Mouse (Mus musculus) E14TG2a.4 (cell line): ENCODE measurements at regions not wholly inside any gene's neighbourhood (a gene's known extent, or its start where the extent isn't known, plus 50 kb on each side); places are given as distances from the start of the nearest gene placed in this dataset.

Experiments used
- H3K27me3 ChIP-seq: 2 replicates; pipeline ENCODE4 v1.6.1; 2014; ENCODE audit warnings: low read length, control low read depth; ENCODE audit not compliant: insufficient read depth
- H3K36me3 ChIP-seq: 2 replicates; pipeline ENCODE4 v1.6.1; 2014; ENCODE audit warnings: low read length, control low read depth; ENCODE audit not compliant: insufficient read depth
- H3K4me1 ChIP-seq: replicated peaks from 2 replicates; pipeline ENCODE4 v1.6.1; 2014; ENCODE audit warnings: low read depth, low read length, control low read depth
- H3K4me3 ChIP-seq: replicated peaks from 2 replicates; pipeline ENCODE4 v1.5.1; 2014; ENCODE audit warnings: mild to moderate bottlenecking, low read length
- H3K9me3 ChIP-seq: 2 replicates; pipeline ENCODE4 v1.6.1; 2014; ENCODE audit warnings: low read length, control low read depth
- CTCF ChIP-seq: conservative IDR thresholded peaks from 2 replicates; pipeline ENCODE4 v1.5.1; 2014; ENCODE audit warnings: low read length
- NANOG ChIP-seq: IDR thresholded peaks from 2 replicates; pipeline ENCODE4 v1.6.1; 2014; ENCODE audit warnings: borderline replicate concordance, low read length, mixed read lengths
- POU5F1 ChIP-seq: IDR thresholded peaks from 2 replicates; pipeline ENCODE4 v1.6.1; 2014; ENCODE audit warnings: low read length, borderline replicate concordance

- no peak overlapping the region for H3K4me3 ChIP-seq
- H3K9me3 ChIP-seq, result peaks cover 27% of the 10 kb centered on the region
- no peak for TF ChIP-seq CTCF
- no peak for TF ChIP-seq NANOG
- no peak for TF ChIP-seq POU5F1
- no peaks in the 10 kb centered on the region for H3K36me3 ChIP-seq
- H3K27me3 ChIP-seq, result no peaks in the 10 kb centered on the region
- no peaks in the 10 kb centered on the region for H3K4me1 ChIP-seq
These were observed 234.5 kb upstream of the Prkcq start for GRCm38 (mm10) chr2:10937405-10937804.

- Histone ChIP-seq H3K27me3 (no peaks in the 10 kb centered on the region), H3K36me3 (no peaks in the 10 kb centered on the region), H3K4me3 (no peak overlapping the region), H3K4me1 (no peaks in the 10 kb centered on the region), H3K9me3 (peaks cover 24% of the 10 kb centered on the region)
- TF ChIP-seq CTCF, result no peak
- no peak for TF ChIP-seq POU5F1
- TF ChIP-seq NANOG, result no peak
These were observed 206.7 kb upstream of the Prkcq start for GRCm38 (mm10) chr2:10965224-10965623.

GRCm38 (mm10) chr2:10966891-10967290 lies 205.0 kb upstream of the Prkcq start:
- no peaks in the 10 kb centered on the region for H3K36me3 ChIP-seq
- peaks cover 15% of the 10 kb centered on the region for H3K9me3 ChIP-seq
- no peaks in the 10 kb centered on the region for H3K4me1 ChIP-seq
- H3K4me3 ChIP-seq, result no peak overlapping the region
- H3K27me3 ChIP-seq, result no peaks in the 10 kb centered on the region
- no peak for TF ChIP-seq POU5F1
- no peak for TF ChIP-seq CTCF
- TF ChIP-seq NANOG, result no peak

- TF ChIP-seq POU5F1 (no peak), NANOG (no peak), CTCF (no peak)
- H3K4me3 ChIP-seq, result no peak overlapping the region
- no peaks in the 10 kb centered on the region for H3K36me3 ChIP-seq
- no peaks in the 10 kb centered on the region for H3K4me1 ChIP-seq
- no peaks in the 10 kb centered on the region for H3K27me3 ChIP-seq
- no peaks in the 10 kb centered on the region for H3K9me3 ChIP-seq
These were observed 202.7 kb upstream of the Prkcq start for GRCm38 (mm10) chr2:10969111-10969689.

- H3K36me3 ChIP-seq, result no peaks in the 10 kb centered on the region
- no peak overlapping the region for H3K4me3 ChIP-seq
- no peaks in the 10 kb centered on the region for H3K4me1 ChIP-seq
- no peak for TF ChIP-seq NANOG
- no peak for TF ChIP-seq CTCF
- TF ChIP-seq POU5F1, result no peak
- no peaks in the 10 kb centered on the region for H3K9me3 ChIP-seq
- H3K27me3 ChIP-seq, result no peaks in the 10 kb centered on the region
These were observed 199.9 kb upstream of the Prkcq start for GRCm38 (mm10) chr2:10972051-10972450.

- Histone ChIP-seq H3K4me1 (no peaks in the 10 kb centered on the region), H3K4me3 (no peak overlapping the region), H3K36me3 (no peaks in the 10 kb centered on the region), H3K9me3 (no peaks in the 10 kb centered on the region), H3K27me3 (no peaks in the 10 kb centered on the region)
- no peak for TF ChIP-seq POU5F1
- no peak for TF ChIP-seq NANOG
- no peak for TF ChIP-seq CTCF
These were observed 193.1 kb upstream of the Prkcq start for GRCm38 (mm10) chr2:10978772-10979171.

- no peaks in the 10 kb centered on the region for H3K9me3 ChIP-seq
- no peak overlapping the region for H3K4me3 ChIP-seq
- H3K27me3 ChIP-seq, result no peaks in the 10 kb centered on the region
- H3K36me3 ChIP-seq, result no peaks in the 10 kb centered on the region
- H3K4me1 ChIP-seq, result no peaks in the 10 kb centered on the region
- TF ChIP-seq POU5F1, result no peak
- no peak for TF ChIP-seq CTCF
- no peak for TF ChIP-seq NANOG
These were observed 185.8 kb upstream of the Prkcq start for GRCm38 (mm10) chr2:10986101-10986500.

GRCm38 (mm10) chr2:10990043-10990728 lies 181.7 kb upstream of the Prkcq start:
- H3K4me1 ChIP-seq, result no peaks in the 10 kb centered on the region
- no peak for TF ChIP-seq NANOG
- TF ChIP-seq CTCF, result no peak
- TF ChIP-seq POU5F1, result no peak
- H3K36me3 ChIP-seq, result no peaks in the 10 kb centered on the region
- no peak overlapping the region for H3K4me3 ChIP-seq
- H3K27me3 ChIP-seq, result no peaks in the 10 kb centered on the region
- peaks cover 14% of the 10 kb centered on the region for H3K9me3 ChIP-seq
